Mouse (Mus musculus) right cerebral cortex, adult 2 months (tissue): ENCODE data around the gene Apobec3.
"Not testable (repeated sequence)": the region's sequence is repeated elsewhere in the genome, so short reads cannot be mapped to it uniquely, and the experiment has no call there.

ENCODE experiments used
- DNase-seq, 2 experiments: peaks; one replicate each; pipeline ENCODE4 v3.0.0; 2021 to 2022; ENCODE audit warnings: low spot score in 2 of 2

Apobec3 gene

DNA sequence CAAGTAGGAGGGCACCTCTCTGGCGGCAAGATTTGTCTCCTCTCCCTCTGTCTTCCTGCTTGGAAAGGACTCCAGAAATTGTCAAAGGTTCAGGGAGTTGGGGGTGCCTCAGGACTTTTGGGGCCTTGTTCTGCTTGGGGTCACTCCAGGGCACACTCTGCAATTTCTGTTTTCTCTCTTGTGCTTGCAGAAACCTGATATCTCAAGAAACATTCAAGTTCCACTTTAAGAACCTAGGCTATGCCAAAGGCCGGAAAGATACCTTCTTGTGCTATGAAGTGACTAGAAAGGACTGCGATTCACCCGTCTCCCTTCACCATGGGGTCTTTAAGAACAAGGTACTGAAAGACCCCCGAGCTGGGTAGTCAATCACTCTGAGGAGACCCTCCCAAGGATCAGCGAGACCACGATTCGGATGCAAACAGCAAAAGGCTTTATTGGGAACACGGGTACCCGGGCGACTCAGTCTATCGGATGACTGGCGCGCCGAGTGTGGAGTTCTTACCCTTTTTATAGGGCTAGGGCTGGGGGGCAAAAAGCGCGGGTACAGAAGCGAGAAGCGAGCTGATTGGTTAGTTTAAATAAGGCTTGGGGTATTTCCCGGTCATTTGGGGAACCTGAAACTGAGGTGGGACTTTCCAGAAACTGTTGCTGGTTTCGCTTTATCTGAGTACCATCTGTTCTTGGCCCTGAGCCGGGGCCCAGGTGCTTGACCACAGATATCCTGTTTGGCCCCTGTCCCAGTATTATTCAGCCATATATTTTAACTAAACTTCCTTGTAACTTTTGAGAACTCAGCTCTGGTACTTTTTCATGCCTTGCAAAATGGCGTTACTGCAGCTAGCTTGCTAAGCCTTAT, 4.0 kb downstream of the Apobec3 start:
- not testable (repeated sequence) for DNase-seq

- DNase-seq: no peak
Measured at GRCm38 (mm10) chr15:79896080-79896725, 4.7 kb downstream of the Apobec3 start.

DNA sequence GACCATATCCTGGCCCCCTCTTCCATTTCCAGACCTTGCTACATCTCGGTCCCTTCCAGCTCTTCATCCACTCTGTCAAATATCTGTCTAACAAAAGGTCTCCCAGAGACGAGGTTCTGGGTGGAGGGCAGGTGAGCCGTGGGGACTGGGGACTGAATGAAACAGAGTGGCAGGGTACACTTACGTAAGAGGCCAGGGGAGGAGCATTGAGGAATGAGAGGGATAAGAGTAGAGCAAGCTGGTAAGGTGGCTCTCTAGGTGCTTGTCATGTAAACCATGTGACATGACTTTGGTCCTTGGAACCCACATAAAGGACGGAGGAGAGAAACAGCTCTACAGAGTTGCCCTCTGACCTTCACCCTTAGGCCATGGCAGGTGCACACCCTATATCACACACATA, 7.5 kb downstream of the Apobec3 start:
- DNase-seq: no peak

GRCm38 (mm10) chr15:79899828-79900510, 8.5 kb downstream of the Apobec3 start:
- DNase-seq: no peak

DNA sequence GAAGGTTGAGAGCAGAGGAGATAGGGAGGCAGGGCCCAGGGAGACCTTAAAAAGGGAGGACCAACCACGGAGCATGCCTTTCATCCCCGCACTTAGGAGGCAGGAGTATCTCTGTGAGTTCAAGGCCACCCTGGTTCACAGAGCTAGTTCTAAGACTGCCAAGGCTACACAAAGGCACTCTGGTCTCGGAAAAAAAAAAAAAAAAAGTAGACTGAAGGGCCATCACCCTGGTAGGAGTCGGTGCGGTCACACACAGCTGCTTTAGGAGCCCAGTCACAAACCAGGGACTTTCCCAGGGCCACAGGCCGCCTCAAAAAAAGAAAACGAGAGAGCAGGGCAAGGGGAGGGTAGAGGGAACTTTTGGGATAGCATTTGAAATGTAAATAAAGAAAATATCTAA, 9.3 kb downstream of the Apobec3 start:
- DNase-seq: no peak

DNA sequence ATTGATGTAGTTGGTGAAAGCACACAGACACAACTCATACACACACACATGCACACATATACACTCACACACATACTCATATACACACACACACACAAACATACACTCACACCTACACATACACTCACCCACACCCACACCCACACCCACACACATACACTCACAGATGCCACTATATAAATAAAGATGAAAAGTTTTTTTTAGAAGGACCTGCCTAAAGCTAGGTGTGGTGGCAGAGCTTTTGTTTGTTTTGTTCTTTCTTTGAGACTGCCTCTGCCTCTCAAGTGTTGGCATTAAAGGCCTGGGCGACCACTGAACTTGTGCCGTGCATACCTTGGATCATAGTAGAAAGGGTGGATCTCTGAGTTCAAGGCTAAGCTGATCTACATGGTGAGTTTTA, 9.9 kb downstream of the Apobec3 start:
- no peak for DNase-seq

DNA sequence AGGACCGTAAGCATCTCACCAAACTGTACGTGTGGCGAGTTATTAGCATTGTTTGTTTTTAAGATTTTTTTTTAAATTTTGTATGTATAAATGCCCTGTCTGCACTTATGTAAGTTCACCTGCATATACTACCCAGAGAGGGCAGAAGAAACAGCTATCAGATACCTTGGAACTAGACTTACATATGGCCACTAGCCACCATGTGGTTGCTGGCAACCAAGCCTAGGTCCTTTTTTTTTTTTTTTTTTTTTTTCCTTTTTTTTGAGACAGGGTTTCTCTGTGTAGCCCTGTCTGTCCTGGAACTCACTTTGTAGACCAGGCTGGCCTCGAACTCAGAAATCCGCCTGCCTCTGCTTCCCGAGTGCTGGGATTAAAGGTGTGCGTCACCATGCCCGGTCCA, 11.6 kb downstream of the Apobec3 start:
- DNase-seq: not testable (repeated sequence)

- DNase-seq: no peak
Measured at GRCm38 (mm10) chr15:79903963-79904362, 12.5 kb downstream of the Apobec3 start.

- not testable (repeated sequence) for DNase-seq
Measured at GRCm38 (mm10) chr15:79904678-79905077, 13.2 kb downstream of the Apobec3 start.

DNA sequence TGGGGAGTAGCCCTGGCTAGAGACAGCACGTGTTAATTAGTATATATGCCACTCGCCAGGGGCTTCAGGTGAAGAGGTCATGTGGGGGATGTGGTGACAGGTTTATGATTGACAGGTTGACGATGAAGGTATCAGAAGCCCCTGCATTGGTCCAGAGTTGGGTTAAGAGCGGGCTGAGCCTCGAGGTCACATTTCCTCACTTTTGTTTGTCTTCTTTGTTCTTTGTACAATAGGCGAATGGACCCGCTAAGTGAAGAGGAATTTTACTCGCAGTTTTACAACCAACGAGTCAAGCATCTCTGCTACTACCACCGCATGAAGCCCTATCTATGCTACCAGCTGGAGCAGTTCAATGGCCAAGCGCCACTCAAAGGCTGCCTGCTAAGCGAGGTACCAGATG, 13.8 kb downstream of the Apobec3 start:
- no peak for DNase-seq

GRCm38 (mm10) chr15:79906855-79907254, 15.4 kb downstream of the Apobec3 start:
- DNase-seq: no peak

GRCm38 (mm10) chr15:79909006-79909405, 17.5 kb downstream of the Apobec3 start:
- not testable (repeated sequence) for DNase-seq

DNA sequence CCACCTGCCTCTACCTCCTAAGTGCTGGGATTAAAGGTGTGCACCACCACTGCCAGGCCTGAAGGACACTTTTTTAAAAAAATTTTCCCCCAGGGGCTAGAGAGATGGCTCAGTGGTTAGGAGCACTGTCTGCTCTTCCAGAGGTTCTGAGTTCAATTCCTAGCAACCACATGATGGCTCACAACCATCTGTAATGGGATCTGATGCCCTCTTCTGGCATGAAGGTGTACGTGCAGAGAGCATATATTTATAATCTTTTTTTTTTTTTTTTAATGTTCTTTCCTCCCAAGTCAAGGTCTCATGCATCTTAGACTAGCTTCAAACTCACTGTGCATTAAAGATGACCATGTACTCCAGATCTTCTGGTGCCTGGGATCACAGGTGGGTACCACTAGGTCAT, 19.4 kb downstream of the Apobec3 start:
- not testable (repeated sequence) for DNase-seq

DNA sequence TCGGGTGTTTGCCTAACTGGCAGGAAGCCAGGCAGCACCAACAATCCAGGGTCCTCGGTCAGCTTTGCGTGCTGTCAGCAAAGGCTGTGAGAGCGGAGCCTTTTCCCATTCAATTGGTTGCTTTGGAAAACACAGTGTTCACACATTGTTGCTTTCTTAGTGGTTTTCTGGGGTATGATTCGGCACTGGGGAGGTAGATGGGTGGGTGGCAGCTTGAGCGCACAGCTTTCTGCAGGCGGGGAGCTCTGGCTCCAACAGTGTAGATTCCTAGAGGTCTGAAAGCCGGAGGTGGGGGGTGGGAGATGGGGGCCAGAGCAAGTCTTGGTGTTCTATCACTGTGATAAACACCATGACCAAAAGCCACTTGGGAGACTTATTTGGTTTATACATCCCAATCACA, 19.9 kb downstream of the Apobec3 start:
- no peak for DNase-seq

DNA sequence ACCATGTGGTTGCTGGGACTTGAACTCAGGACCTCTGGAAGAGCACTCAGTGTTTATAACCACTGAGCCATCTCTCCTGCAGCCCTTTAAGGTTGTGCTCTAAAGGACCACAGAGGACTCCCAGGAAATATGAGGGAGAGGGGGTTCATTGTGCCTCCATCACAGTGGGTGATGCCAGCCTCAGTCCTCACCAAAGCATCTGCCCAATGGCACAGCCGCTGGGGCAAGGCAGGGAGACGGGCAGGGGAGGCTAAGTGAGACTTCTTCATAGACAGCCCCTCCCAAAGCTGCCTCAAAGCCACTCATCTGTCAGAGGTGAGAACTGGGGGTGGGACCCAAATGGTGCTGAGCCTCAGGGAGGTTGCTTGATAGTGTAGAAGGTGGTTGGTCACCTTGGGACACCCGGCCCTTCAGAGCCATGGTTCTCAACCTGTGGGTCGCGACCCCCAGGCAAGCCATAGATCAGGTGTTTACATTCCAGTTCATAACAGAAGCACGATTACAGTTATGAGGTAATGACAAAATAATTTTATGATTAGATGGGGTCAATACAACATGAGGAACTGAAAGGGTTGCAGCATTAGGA, 22.4 kb downstream of the Apobec3 start:
- no peak for DNase-seq

DNA sequence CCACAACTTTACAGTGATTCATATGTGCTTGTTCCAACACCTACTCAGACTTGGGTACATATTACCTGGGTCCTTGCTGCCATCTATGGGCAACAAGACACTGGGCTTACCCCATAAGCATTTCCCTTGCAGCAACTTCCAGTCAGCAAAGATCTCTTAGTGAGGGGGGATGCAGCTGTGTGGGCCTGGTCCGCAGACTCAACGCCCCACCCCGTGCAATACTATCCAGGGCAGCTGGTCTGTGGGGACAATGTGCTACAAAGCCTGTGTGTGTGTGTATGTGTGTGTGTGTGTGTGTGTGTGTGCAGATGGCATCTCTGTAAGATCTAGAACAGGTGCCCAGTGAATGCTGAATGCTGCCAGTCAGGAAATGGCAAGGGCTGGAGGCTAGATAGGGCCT, 22.9 kb downstream of the Apobec3 start:
- no peak for DNase-seq

DNA sequence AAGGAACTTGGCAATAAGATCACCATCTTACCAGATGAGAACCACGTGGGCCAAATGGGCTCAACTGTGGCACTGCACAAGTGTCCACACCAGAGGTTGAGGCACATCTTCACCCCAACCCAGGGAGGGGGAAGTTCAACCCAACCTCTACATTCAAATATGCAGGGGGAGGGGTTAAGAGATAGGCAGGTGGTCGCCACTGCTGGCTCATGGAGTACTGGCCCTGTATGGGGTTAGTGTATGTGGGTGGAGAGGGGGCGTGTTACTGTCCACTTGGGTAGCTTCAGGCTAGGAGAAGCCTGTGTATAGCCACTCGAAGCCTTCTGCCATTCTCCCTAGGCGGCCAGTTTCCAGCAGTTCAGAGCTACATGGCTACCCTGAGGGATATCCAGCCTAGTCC, 24.7 kb downstream of the Apobec3 start:
- DNase-seq: no peak

- no peak for DNase-seq
Measured at GRCm38 (mm10) chr15:79917111-79917720, 25.8 kb downstream of the Apobec3 start.

DNA sequence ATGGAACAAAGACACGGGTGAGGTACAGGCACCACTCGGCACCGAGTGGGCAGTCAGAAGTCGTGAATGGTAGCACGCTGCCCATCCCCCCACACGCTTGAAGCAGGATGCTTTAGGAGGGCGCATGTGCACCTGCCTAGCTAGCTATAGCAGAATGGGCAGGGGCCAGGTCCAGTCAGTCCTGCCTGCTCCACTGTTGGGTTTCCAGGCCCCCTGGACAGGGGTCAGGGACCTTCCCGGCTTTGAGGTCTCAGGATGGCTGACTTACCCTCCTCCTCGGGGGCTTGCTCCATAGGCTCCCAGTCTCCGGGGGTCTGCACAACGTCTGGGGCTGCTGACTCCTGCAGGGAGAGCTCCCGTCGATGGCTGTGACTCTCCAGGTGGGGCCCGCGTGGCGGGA, 27.0 kb downstream of the Apobec3 start:
- no peak for DNase-seq

DNA sequence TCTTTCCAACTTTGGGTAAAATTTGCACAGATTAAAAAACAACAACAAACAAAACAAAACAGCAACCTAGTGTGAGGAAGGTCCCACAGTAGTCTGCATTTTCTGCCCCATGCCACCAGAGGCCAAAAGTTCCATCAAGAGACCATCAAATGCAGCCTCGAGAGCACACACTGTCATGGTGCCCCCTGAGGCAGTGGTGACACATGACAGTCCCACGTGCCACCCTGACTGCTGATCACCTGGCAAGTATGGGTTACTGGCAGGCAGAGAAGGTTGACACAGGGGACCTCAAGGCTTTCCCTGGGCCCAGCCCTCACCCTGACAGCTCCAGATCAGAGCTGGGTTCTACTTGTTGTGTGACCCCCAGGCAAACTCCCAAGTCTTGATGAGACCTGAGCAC, 28.3 kb downstream of the Apobec3 start:
- DNase-seq: no peak

GRCm38 (mm10) chr15:79926856-79927416, 35.5 kb downstream of the Apobec3 start:
- peak in 1 of 2 experiments; percentile 31 for DNase-seq
